Comparison of ENCODE assay signal across 8 mouse cellular contexts in the genomic region with DNA sequence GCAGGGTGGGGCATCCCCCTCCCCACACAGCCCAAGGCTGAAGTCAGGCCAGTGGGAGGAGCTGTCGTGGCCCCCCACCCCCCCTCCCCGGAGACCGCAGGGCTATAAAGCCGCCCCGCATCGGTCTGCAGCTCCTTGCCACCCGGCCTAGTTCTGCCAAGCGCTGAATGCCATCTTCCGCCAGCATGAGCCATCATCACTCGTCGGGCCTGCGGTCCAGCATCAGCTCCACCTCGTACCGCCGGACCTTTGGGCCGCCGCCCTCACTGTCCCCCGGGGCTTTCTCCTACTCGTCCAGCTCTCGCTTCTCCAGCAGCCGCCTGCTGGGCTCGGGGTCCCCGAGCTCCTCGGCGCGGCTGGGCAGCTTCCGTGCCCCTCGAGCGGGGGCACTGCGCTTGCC. TPM values are rescaled to one million over a fixed set of nuclear protein-coding genes. Genes with fewer than 3 reads are reported as not detected.
DNase-seq lines count a peak whose midpoint lies in the region; ATAC-seq and TF ChIP-seq lines count a peak whose summit lies in the region.

A gene (plus strand): TSS at position 135 of the 400 bp plus-strand sequence.

- WGBS in embryonic facial prominence, embryonic 15.5 days = 1% methylated on average over 26 of the region's 30 CpGs
- 3% methylated on average over 30 of the region's 30 CpGs for WGBS in intestine, embryonic 15.5 days

- peak within 1 kb of the TSS; percentile 75 for H3K4me2 ChIP-seq in embryonic facial prominence, embryonic 15.5 days (replicated peaks)
- peak within 1 kb of the TSS; percentile 87 for H3K4me2 ChIP-seq in intestine, embryonic 15.5 days (replicated peaks)
- H3K4me2 ChIP-seq in myocyte (ENCODE audit: low read depth) = peak within 1 kb of the TSS; percentile 85

- H3K27ac ChIP-seq in layer of hippocampus, adult 2 months = no peak within 1 kb of the TSS
- H3K27ac ChIP-seq in embryonic facial prominence, embryonic 15.5 days (replicated peaks) = no peak within 1 kb of the TSS
- H3K27ac ChIP-seq in intestine, embryonic 15.5 days = no peak within 1 kb of the TSS

- DNase-seq in layer of hippocampus, adult 2 months (ENCODE audit: low spot score in 2 of 2) = no peak
- no peak for DNase-seq in layer of hippocampus, postnatal 14 days (ENCODE audit: low spot score in 2 of 2)
- no peak for DNase-seq in left cerebral cortex, postnatal 36 days (ENCODE audit: low spot score in 2 of 2)
- DNase-seq in frontal cortex, postnatal 14 days (ENCODE audit: low spot score in 2 of 2) = no peak
- DNase-seq in thymus, adult 18-20 months = no peak

- no peaks in the 10 kb centered on the region for H3K9me3 ChIP-seq in embryonic facial prominence, embryonic 15.5 days (replicated peaks)
- no peaks in the 10 kb centered on the region for H3K9me3 ChIP-seq in intestine, embryonic 15.5 days

- no peak within 1 kb of the TSS for H3ac ChIP-seq in myocyte (ENCODE audit: control insufficient read depth, insufficient read length)

- peaks cover 86% of the 10 kb centered on the region for H3K27me3 ChIP-seq in embryonic facial prominence, embryonic 15.5 days
- H3K27me3 ChIP-seq in intestine, embryonic 15.5 days (replicated peaks) = peaks cover 69% of the 10 kb centered on the region
- H3K27me3 ChIP-seq in myocyte (ENCODE audit: control insufficient read depth, insufficient read depth, insufficient read length) = peaks cover 36% of the 10 kb centered on the region

- TF ChIP-seq POLR2A in myocyte (IDR thresholded peaks at IDR 0.05; ENCODE audit: insufficient read length, low read depth) = no peak

- intact Hi-C loops in left cerebral cortex, postnatal 36 days (cut with DNase I) = no loop called here

- H3K4me3 ChIP-seq in layer of hippocampus, adult 2 months = peak within 1 kb of the TSS; percentile 39
- H3K4me3 ChIP-seq in embryonic facial prominence, embryonic 15.5 days (replicated peaks) = peak within 1 kb of the TSS; percentile 43
- H3K4me3 ChIP-seq in intestine, embryonic 15.5 days (replicated peaks) = peak within 1 kb of the TSS; percentile 39
- peak within 1 kb of the TSS; percentile 6 for H3K4me3 ChIP-seq in myocyte

- no peaks in the 10 kb centered on the region for H3K79me2 ChIP-seq in myocyte (ENCODE audit: control insufficient read depth, insufficient read depth)

- no peaks in the 10 kb centered on the region for H3K36me3 ChIP-seq in embryonic facial prominence, embryonic 15.5 days
- no peaks in the 10 kb centered on the region for H3K36me3 ChIP-seq in intestine, embryonic 15.5 days
- no peaks in the 10 kb centered on the region for H3K36me3 ChIP-seq in myocyte (ENCODE audit: control insufficient read depth, insufficient read depth)

- H3K9ac ChIP-seq in embryonic facial prominence, embryonic 15.5 days = 0 out of 2 replicates have a peak within 1 kb of the TSS, but pooled peaks have one; percentile 12
- H3K9ac ChIP-seq in intestine, embryonic 15.5 days = peak within 1 kb of the TSS; percentile 32

- H3K4me1 ChIP-seq in embryonic facial prominence, embryonic 15.5 days = peaks cover 32% of the 10 kb centered on the region
- peaks cover 28% of the 10 kb centered on the region for H3K4me1 ChIP-seq in intestine, embryonic 15.5 days (replicated peaks)

- TF ChIP-seq CTCF in layer of hippocampus, adult 2 months (conservative IDR thresholded peaks at IDR 0.05) = no peak

- ATAC-seq in embryonic facial prominence, embryonic 15.5 days (ENCODE audit: insufficient number of reproducible peaks, low FRiP score, low TSS enrichment, low read depth) = no peak
- peak; percentile 15; the same call in 1 of the 2 replicates for ATAC-seq in intestine, embryonic 15.5 days

TF ChIP-seq in myocyte, 11 proteins besides CTCF, POLR2A, EP300 and RAD21:
- no peak for TF ChIP-seq REST (IDR thresholded peaks at IDR 0.05; ENCODE audit: insufficient read depth, insufficient read length)
- no peak for TF ChIP-seq MYOG (IDR thresholded peaks at IDR 0.05; ENCODE audit: control insufficient read depth in 1 of 3, insufficient read depth in 1 of 3, insufficient read length in 2 of 3, low read depth in 2 of 3)
- TF ChIP-seq USF1 (IDR thresholded peaks at IDR 0.05; ENCODE audit: low read depth) = no peak
- TF ChIP-seq POLR2AphosphoS2 (IDR thresholded peaks at IDR 0.05; ENCODE audit: insufficient read length, low read depth) = no peak
- no peak for TF ChIP-seq TCF12 (IDR thresholded peaks at IDR 0.05; ENCODE audit: insufficient read depth, poor library complexity, severe bottlenecking)
- no peak for TF ChIP-seq MAX (IDR thresholded peaks at IDR 0.05; ENCODE audit: low read depth)
- no peak for TF ChIP-seq CEBPB (IDR thresholded peaks at IDR 0.05; ENCODE audit: insufficient read depth, poor library complexity, severe bottlenecking)
- TF ChIP-seq TCF3 (IDR thresholded peaks at IDR 0.05; ENCODE audit: insufficient read length, low read depth) = no peak
- TF ChIP-seq MYOD1 (IDR thresholded peaks at IDR 0.05; ENCODE audit: control insufficient read depth in 1 of 3, insufficient read length in 2 of 3, low read depth in 2 of 3) = no peak
- no peak for TF ChIP-seq E2F4 (IDR thresholded peaks at IDR 0.05; ENCODE audit: insufficient read depth)
- TF ChIP-seq SRF (IDR thresholded peaks at IDR 0.05; ENCODE audit: control insufficient read depth, insufficient read length, low read depth) = no peak

RNA-seq across cellular contexts. Expression of the gene that starts here (rescaled TPM):
- total RNA-seq in layer of hippocampus, adult 2 months (2021) = under 1 TPM; 0.67 to 0.83 TPM
- 1 to 10 TPM; 3.7 to 5.1 TPM for total RNA-seq in layer of hippocampus, postnatal 14 days (2021)
- 8.8 and 9.9 TPM in 2 replicates for polyA plus RNA-seq in embryonic facial prominence, embryonic 15.5 days (2015; fragmentation: Nextera tagmentation; extraction: Ambion mirVana)
- 46.9 and 48.1 TPM in 2 replicates for polyA plus RNA-seq in intestine, embryonic 15.5 days (2015; fragmentation: Nextera tagmentation; extraction: Ambion mirVana)
- 0.98 TPM for polyA plus RNA-seq in myocyte (2012; fragmentation: generic; extraction: Trizol)
- 1 to 10 TPM in 1 of 2 experiments, under 1 TPM in 1; 0.97 to 1.8 TPM for total RNA-seq in left cerebral cortex, postnatal 36 days (2021)
